Mouse (Mus musculus) liver, embryonic 14.5 days (tissue): Measurements from ENCODE around the gene Prss48.

Source experiments
- CTCF ChIP-seq: IDR thresholded peaks from 2 replicates; pipeline ENCODE4 v1.5.1; 2016; ENCODE audit warnings: antibody characterized with exemption, low read depth, control low read depth
- EP300 ChIP-seq: IDR thresholded peaks from 2 replicates; pipeline ENCODE4 v1.6.1; 2016; ENCODE audit warnings: antibody characterized with exemption, low read depth

DNA sequence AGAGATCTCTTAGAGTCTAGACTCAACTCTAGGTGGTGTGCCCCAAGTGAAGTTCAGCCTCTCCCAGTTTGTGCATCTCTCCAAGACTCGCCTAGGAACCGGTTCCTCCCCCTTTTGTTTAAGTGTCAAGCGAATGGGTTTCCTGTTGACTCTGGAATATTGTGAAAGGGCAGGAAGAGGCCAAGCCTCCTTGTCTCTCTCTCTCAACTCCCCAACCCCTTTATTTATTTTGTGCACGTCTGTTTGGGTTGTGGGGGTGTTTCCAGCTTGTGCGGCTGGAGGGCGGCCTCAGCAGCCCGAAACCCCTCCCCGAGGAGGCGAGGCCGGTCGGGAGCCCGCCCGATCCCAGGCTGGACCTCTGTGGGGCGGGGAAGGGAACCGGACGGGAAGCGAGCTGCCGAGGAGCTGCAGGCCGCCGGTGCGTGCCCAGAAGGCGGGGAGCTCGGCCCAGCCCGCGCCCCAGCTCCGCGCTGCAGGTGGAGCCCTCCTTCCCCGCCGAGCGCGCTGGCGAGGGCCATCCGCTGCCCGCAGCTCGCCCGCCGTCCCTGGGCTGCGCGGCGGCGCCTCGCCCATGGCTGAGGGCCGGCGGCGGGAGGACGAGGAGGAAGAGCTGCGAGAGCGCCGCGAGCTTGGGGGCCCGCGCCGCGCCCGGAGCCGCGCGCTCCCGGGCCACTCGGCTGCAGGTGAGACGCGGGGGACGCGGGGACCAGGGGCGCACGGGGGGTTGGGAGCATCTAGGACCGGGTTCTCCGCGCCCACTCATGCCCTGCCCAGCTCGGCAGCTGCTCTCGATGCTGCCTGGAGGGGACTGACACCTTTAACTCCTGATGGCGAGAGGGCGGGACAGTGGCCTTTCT is 31.3 kb downstream of the Prss48 start, which contains the start of gene Sh3d19:
- no peak for TF ChIP-seq CTCF
- no peak for TF ChIP-seq EP300
